Mouse (Mus musculus): Measurements from ENCODE around the gene Vmn2r97.
"Not testable (repeated sequence)": the region's sequence is repeated elsewhere in the genome, so short reads cannot be mapped to it uniquely, and the experiment has no call there.

The Vmn2r97 gene

GRCm38 (mm10) chr17:18914000-18914399 is at the start of gene Vmn2r97:
Vmn2r97 (plus strand) TSS chr17:18914300.
- DNase-seq: not testable (repeated sequence)

- DNase-seq: not testable (repeated sequence)
Measured at GRCm38 (mm10) chr17:18882436-18882835, 31.7 kb upstream of the Vmn2r97 start.

- DNase-seq: no peak
Measured at GRCm38 (mm10) chr17:18889745-18890329, 24.3 kb upstream of the Vmn2r97 start.

GRCm38 (mm10) chr17:18957800-18958199 is 43.7 kb downstream of the Vmn2r97 start:
- not testable (repeated sequence) for DNase-seq

GRCm38 (mm10) chr17:18968371-18969275 is 54.5 kb downstream of the Vmn2r97 start:
- no peak for DNase-seq

All from cerebellum, postnatal 36 days (tissue).